Mouse (Mus musculus): ENCODE results near the gene Adprhl2. TPM values are rescaled to one million over a fixed set of nuclear protein-coding genes. Genes with fewer than 3 reads are reported as not detected.

The Adprhl2 gene
- total RNA-seq, 2 experiments from 2014 or later = 34.0 to 34.9 TPM

- no peak for DNase-seq
Observed at GRCm38 (mm10) chr4:126306058-126306457, 15.4 kb downstream of the Adprhl2 start.

GRCm38 (mm10) chr4:126305428-126305827 lies 16.1 kb downstream of the Adprhl2 start:
- DNase-seq = no peak

- DNase-seq = no peak
Observed at GRCm38 (mm10) chr4:126303877-126304276, 17.6 kb downstream of the Adprhl2 start.

- DNase-seq = no peak
Observed at GRCm38 (mm10) chr4:126301584-126302309, 19.8 kb downstream of the Adprhl2 start.

GRCm38 (mm10) chr4:126300916-126301583 lies 20.5 kb downstream of the Adprhl2 start:
- DNase-seq = peak; percentile 29

GRCm38 (mm10) chr4:126296617-126297101 lies 24.8 kb downstream of the Adprhl2 start:
- peak; percentile 86 for DNase-seq

GRCm38 (mm10) chr4:126295937-126296336 lies 25.6 kb downstream of the Adprhl2 start:
- no peak for DNase-seq

- DNase-seq = no peak
Observed at GRCm38 (mm10) chr4:126295152-126295551, 26.4 kb downstream of the Adprhl2 start.

GRCm38 (mm10) chr4:126291196-126291595 lies 30.3 kb downstream of the Adprhl2 start:
- DNase-seq = no peak

GRCm38 (mm10) chr4:126290314-126290713 lies 31.2 kb downstream of the Adprhl2 start:
- no peak for DNase-seq

GRCm38 (mm10) chr4:126288085-126288666 lies 33.3 kb downstream of the Adprhl2 start:
- no peak for DNase-seq

- no peak for DNase-seq
Observed at GRCm38 (mm10) chr4:126287302-126287995, 34.1 kb downstream of the Adprhl2 start.

- DNase-seq = peak; percentile 51
Observed at GRCm38 (mm10) chr4:126286492-126286891, 35.0 kb downstream of the Adprhl2 start, which contains the start of gene Col8a2. Gene Col8a2 (plus strand): TSS chr4:126286793.

GRCm38 (mm10) chr4:126283582-126283981 lies 37.9 kb downstream of the Adprhl2 start:
- DNase-seq = no peak

- no peak for DNase-seq
Observed at GRCm38 (mm10) chr4:126281706-126282105, 39.8 kb downstream of the Adprhl2 start.

- DNase-seq = no peak
Observed at GRCm38 (mm10) chr4:126278961-126279360, 42.5 kb downstream of the Adprhl2 start.

- no peak for DNase-seq
Observed at GRCm38 (mm10) chr4:126278565-126278915, 43.0 kb downstream of the Adprhl2 start.

- peak; percentile 69 for DNase-seq
Observed at GRCm38 (mm10) chr4:126277906-126278564, 43.5 kb downstream of the Adprhl2 start.

GRCm38 (mm10) chr4:126275681-126276131 lies 45.8 kb downstream of the Adprhl2 start:
- DNase-seq = peak; percentile 44

- no peak for DNase-seq
Observed at GRCm38 (mm10) chr4:126275081-126275480, 46.4 kb downstream of the Adprhl2 start.

- no peak for DNase-seq
Observed at GRCm38 (mm10) chr4:126273753-126274152, 47.8 kb downstream of the Adprhl2 start.

GRCm38 (mm10) chr4:126269292-126269691 lies 52.2 kb downstream of the Adprhl2 start:
- DNase-seq = no peak
